ENCODE assay signal across 9 mouse cellular contexts in genomic region chr8:109865536-109865935, GRCm38 (mm10). TPM values are rescaled to one million over a fixed set of nuclear protein-coding genes. Genes with fewer than 3 reads are reported as not detected.
DNase-seq lines count a peak whose midpoint lies in the region.
"Had no signal": no experiment of that assay in that cellular context is flagged by ENCODE, and none has a peak within 500 bp of the region (broad histone marks: within the 10 kb centered on the region; RNA-seq: fewer than 3 reads in every experiment).

No protein-coding gene starts in this region.

- DNase-seq in heart, adult 11 months, result peak; percentile 71
- no peak for DNase-seq in heart, adult 18-20 months
- DNase-seq in right cerebral cortex, adult 2 months (ENCODE audit: low spot score in 2 of 2), result peak; percentile 37 to 51
- no peak for DNase-seq in right cerebral cortex, postnatal 4 days
- DNase-seq in left cerebral cortex, postnatal 14 days (ENCODE audit: low spot score in 2 of 2), result peak; percentile 30 to 59
- peak; percentile 14 to 34 for DNase-seq in right cerebral cortex, postnatal 36 days (ENCODE audit: low spot score in 2 of 2)
- DNase-seq in adrenal gland, adult 2 months, result no peak
- no peak for DNase-seq in kidney, postnatal 4 days
- DNase-seq: adrenal gland, postnatal 36 days had no signal

- intact Hi-C loops in left cerebral cortex, postnatal 14 days (cut with DNase I), result loop anchor here (5.0 kb wide), 2 partner anchors 37 to 52 kb away; no protein-coding TSS in a partner anchor

RNA-seq across cellular contexts. Expression of gene Phlpp2, which starts 2.8 kb away (rescaled TPM):
- total RNA-seq in heart, adult 18-20 months (2021), result 1 to 10 TPM; 3.0 to 3.4 TPM
- 10 to 100 TPM; 31.2 to 34.7 TPM for total RNA-seq in left cerebral cortex, postnatal 14 days (2021)
- total RNA-seq in adrenal gland, adult 2 months (2021), result 10 to 100 TPM in 1 of 2 experiments, 1 to 10 TPM in 1; 6.2 to 10.1 TPM
- 1.9 and 2.8 TPM in 2 replicates for polyA plus RNA-seq in adrenal gland, adult 2 months (2012; rRNA removed)

Comparison
In these comparisons a context has a peak if more than half of its experiments do, and no peak if none do; other contexts are left out.
1. DNase-seq: peak in heart, adult 11 months (single experiment), right cerebral cortex, adult 2 months (2 of 2), left cerebral cortex, postnatal 14 days (2 of 2) and right cerebral cortex, postnatal 36 days (2 of 2); none in heart, adult 18-20 months (0 of 2), right cerebral cortex, postnatal 4 days (single experiment), adrenal gland, adult 2 months (single experiment) and kidney, postnatal 4 days (0 of 2).